Mouse (Mus musculus) gastrocnemius, postnatal 14 days (tissue): ENCODE measurements around the gene Olfr159. TPM values are rescaled to one million over a fixed set of nuclear protein-coding genes. Genes with fewer than 3 reads are reported as not detected.
"Not testable (repeated sequence)": the region's sequence is repeated elsewhere in the genome, so short reads cannot be mapped to it uniquely, and the experiment has no call there.

Experiments
- DNase-seq: peaks from one replicate; pipeline ENCODE4 v3.0.0; 2021; ENCODE audit warnings: mixed read lengths
- intact Hi-C: fragments of 180-260 bp; cut with DNase I; formaldehyde crosslinking; loops from one replicate; pipeline ENCODE4 v1.15.1; 2025; ENCODE audit warnings: low total_unique reads
- long read RNA-seq, 2 experiments: library from polyadenylated mRNA; stranded (forward); transcript quantifications; one replicate each; pipeline ENCODE4 v2.0.0; 2021
- total RNA-seq, 2 experiments: library from RNA; stranded (reverse); gene quantifications; 2 replicates each; pipeline ENCODE4 v1.2.3; 2021

Olfr159 gene
- total RNA-seq = not detected
- long read RNA-seq, experiment 1 = 0 reads
- long read RNA-seq, experiment 2 = 0 reads

DNA sequence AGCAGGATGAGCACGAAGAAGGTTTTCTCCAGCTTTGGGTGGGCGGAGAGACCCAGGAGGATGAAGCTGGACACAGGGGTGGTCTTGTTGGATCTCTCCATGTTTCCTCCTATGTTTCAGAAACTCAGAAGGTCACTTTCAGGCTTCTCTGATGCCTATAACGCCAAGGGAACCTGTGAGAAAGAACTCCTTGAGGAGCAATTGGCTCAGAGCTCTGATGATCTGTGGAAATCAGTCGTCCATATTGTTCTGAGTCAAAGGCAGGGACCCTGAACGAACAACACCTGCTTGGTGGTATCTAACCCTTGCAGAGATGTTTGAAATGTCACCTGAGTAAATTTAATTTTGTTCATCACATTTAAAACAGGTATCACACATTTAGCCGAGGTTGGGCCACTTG, at the start of gene Olfr159:
TSS of gene Olfr159 (minus strand) at position 101 of the 400 bp plus-strand sequence.
- DNase-seq = no peak
- intact Hi-C loops = no loop called here

DNA sequence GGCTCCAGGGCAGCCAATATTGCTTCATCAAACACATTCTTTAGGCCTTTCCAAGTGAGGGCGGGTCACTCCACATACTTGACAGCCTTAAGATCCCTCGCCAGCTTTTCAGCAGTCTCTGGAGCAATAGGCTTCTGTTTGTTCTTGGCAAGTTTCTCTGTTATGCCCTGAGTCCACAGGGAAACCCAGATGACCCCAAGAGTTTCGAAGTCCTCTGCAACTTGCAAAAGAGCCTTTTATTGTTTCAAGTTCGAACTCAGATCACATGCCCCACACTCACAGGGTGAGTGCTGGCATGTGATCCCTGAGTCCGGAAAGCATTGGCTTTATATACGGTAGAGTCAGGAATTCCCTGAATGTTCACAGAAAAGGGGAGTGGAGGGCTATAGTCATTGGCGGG, 28.1 kb upstream of the Olfr159 start:
- intact Hi-C loops = no loop called here
- DNase-seq = no peak

DNA sequence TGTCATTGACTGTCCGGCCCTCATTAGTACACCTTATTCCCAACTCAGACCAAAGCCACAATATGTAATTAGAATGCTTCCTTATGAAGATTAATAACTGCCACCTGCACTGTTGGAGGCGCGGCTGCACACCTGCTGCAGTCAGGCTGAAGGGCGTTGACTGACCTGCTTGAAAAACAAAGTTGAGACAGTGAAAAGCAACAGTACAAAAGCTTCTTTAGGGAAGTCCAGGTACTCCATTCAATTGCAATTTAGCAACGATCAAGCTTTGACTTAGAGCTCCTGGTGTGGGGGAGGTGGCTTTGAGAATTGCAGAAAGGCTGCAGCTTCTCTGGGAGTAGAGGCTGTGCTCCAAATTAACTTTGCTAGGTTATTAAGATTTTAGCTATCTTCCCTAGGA, 25.0 kb upstream of the Olfr159 start:
- DNase-seq, intact Hi-C loops: not testable (repeated sequence)

DNA sequence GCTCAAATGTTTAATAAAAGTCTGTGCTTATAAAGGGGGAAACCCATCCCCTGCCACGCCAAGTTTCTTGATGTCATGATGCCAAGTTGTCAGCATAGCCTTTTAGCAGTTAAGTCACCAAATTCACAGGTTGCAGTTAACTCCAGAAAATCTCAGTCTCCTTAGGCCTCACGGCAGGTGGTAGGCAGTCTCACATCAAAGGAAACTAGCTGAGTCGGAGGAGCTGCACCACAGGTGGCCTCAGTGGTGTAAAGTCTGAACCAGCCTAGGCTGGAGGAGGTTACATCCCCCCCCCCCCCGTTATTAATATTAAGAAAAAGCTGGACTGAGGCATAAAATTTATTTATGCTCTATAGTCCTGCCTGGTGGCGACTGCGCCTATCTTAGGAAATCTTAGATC, 24.5 kb upstream of the Olfr159 start:
- intact Hi-C loops = no loop called here
- no peak for DNase-seq

DNA sequence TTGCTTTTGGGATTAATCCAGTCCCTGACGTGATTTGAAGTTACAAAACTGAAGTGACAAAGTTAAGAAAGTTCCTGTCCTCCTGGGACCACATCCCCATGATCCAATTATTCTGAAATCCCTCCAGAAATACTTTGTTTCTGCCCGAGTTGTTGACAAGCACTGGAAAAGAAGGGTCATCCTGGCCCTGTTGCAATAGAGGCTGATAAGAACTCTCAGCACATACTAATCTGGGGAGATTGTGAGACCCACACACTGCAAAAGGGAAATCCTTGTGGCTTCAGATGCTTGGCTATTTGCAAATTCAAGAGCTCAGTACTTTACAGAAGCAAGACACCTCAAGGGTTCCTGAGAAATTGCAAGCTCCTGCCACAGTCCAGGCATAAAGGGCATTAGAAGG, 1.5 kb upstream of the Olfr159 start:
- intact Hi-C loops = loop anchor here (2.0 kb wide), 1 partner anchor 76 kb away; no protein-coding TSS in a partner anchor

DNA sequence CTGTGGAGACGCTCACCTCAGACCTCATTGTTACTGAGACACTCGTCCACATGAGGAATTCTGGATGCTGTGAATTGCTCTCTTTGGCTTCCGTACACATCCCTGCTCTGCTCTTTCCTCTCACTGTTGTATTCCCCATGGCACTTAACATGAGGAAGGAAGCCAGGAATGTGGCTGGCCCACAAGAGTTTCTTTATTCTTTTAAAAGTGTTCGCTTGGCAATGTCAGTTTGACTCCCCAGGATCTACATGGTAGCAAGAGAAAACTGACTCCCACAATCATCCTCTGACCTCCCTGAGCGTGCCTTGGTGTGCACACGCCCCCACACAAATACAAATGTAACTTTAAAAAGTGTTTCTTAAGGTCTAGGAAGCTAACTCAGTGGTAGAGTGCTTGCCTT, 817 bp upstream of the Olfr159 start:
- no peak for DNase-seq
- intact Hi-C loops = loop anchor here (2.0 kb wide), 1 partner anchor 77 kb away; no protein-coding TSS in a partner anchor

More for the DNA sequence above, 1.5 kb upstream of the Olfr159 start:
- DNase-seq = no peak

DNA sequence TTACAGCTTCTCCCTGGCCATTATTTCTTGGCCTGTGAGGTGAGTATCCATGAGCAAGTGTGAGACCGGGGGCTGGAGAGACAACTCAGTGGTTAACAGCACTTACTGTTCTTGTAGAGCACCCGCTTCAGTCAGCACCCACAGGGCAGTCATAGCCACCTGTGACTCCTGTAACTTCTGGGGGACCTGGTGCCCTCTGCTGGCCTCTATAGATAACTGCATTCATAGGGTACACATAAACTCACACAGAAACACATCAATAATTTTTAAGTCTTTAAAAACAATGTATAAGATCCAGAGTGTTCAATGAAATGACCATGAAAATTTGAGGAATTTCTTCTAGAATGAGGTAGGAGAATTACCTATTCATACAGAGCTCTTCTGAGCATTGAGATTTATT, 1.4 kb downstream of the Olfr159 start:
- intact Hi-C loops = no loop called here
- DNase-seq = no peak

DNA sequence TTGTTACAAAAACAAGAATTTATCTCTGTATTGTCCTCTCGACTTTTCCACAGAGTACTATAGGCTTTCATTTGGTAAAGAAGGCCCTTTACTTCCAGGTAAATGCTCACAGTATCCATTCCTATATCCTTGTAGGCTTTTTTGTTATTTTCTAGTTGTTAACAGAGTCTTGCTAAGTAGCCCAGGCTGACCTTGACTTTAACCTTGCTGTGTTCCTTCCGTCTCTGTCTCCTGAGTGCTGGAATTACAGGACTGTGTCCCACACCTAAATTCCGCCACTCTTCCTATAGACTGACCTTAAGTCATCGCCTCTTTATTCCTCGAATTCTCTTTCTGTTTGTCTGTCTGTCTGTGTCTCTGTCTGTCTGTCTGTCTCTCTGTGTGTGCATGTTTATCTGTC, 2.5 kb downstream of the Olfr159 start:
- DNase-seq = no peak
- intact Hi-C loops = no loop called here

DNA sequence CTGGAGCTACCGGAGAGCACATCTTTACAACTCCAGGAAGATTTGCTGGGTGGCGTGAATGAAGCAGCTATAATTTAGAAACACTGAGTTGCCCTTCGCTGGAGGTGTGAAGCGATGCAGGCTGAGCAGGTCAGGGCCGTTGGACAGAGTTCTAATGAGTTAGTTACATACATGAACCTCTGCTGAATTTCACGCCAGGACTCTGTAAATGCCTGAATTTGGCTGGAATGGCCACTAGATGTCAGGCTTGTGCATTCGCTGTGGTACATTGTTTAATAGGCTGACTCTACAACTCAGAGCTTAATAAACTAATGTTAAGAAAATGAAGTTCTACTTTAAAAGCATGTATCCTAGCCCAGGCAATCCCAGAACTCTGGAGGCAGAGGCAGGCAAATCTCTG, 7.4 kb downstream of the Olfr159 start:
- intact Hi-C loops = loop anchor here (5.0 kb wide), 1 partner anchor 99 kb away; no protein-coding TSS in a partner anchor

DNA sequence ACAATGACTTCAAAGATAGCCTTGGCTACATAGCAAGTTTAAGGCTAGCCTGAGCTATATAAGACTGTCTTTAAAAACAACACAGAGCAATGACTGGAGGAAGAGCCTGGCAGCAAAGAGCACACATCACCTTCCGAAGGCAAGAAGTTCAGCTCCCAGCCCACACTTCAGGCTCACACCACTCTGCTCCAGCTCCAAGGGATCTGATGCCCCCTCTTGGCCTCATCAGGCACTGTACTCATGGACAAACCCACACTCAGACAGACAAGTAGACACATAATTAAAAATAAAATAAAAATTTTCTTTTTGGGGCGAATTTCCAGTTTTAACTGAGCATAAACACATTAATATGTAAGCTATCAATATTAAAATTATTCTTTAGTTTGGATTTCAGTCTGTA, 9.5 kb downstream of the Olfr159 start:
- intact Hi-C loops = loop anchor here (5.0 kb wide), 1 partner anchor 101 kb away; no protein-coding TSS in a partner anchor
- no peak for DNase-seq

More for the DNA sequence above, 7.4 kb downstream of the Olfr159 start:
- peak; percentile 33 for DNase-seq

DNA sequence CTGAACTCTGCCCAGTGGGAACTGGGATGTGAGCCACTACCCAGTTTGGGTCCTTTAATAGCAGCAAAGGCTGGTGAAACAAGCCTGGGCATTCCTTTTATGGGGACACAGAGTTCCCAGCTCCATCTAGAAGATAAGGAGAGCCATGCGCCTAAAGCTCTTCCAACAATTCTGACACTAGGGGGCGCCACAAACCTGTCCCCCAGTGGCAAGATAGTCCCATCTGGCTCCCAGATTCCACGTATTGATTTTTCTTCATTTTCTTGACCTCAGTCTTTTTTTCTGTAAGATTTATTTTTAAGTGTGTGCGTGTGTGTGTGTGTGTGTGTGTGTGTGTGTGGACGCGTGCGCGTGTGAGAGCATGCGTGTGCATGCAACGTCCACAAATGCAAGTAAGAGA, 10.3 kb downstream of the Olfr159 start:
- peak; percentile 32 for DNase-seq
- intact Hi-C loops = loop anchor here (5.0 kb wide), 1 partner anchor 102 kb away; no protein-coding TSS in a partner anchor

DNA sequence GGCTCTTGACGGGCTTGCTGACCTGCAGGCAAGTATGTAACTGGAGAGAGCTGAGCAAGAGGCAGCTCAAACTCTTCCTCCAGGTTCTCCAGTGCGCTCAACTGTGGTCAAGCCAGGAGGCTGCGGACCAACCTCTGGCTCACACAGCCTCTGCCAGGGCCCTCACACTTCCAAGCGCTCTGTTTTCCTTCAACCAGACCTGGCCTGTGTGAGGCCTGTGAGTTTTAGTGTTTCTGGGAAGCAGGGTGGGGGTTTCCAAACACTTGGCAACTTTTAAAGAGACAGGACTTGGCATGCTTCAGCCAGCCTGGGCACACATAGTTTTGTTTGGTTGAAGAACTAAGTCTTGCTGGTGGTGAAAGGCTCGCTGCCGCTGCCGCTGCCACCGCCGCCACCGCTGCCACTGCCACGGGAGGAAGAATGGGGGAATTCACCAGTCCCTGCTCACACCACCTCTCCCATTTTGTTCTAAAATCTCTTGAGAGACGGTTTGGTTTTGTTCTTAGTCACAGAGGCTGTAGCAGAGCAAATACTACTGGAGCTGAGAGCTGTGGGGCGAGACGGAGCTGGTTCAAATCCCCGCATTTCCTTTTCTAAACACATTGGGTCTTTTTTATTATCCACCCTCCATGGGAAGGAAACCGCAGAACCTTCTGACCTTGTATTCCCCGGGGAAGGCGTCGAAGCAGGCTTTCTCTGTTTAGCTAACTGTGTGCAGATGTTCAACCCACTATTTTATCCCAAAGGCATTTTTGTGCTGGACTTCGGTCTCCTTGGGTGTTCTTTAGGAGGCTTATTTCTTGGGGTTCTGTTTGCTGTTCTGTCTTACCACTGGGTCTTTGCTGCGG, 11.0 kb downstream of the Olfr159 start:
- no peak for DNase-seq
- intact Hi-C loops = loop anchor here (5.0 kb wide), 1 partner anchor 103 kb away; no protein-coding TSS in a partner anchor

DNA sequence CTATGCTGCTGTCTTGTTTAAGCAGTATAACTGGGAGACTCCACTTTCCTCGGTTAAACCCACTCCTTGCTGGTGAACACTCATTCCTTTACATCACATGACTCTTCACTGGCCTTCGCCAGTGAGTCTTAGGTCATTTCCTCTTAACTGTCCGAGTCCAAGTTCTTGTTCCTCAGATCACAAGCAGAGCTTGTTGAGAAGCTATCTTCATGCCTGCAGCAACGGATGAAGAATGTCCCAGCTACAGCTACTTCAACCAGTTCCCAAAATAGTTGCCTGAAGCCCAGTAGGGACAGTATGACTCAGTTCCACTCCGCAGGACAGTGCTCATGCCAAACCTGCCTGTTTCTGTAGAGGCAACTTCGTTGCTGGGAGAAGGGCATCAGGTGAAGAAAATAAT, 13.6 kb downstream of the Olfr159 start:
- intact Hi-C loops = no loop called here
- no peak for DNase-seq

DNA sequence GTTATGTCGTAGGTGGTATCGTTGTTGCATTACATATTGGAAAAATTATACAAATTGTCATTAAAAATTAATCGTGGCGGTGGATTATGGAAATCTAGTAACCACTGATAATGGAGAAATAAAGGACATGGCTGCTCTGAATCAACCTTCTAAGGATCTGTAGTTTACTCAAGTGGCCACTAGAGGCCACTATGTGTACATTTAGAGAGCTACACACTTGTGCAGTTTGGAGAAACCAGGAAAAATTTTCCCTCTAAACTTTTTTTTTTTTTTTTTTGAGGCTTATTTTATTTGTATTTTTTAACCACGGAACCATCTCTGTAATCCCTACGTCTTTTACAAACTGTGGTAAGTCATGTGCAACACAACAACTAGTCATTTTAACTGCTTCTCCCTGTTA, 25.6 kb downstream of the Olfr159 start:
- DNase-seq = no peak
- intact Hi-C loops = no loop called here

DNA sequence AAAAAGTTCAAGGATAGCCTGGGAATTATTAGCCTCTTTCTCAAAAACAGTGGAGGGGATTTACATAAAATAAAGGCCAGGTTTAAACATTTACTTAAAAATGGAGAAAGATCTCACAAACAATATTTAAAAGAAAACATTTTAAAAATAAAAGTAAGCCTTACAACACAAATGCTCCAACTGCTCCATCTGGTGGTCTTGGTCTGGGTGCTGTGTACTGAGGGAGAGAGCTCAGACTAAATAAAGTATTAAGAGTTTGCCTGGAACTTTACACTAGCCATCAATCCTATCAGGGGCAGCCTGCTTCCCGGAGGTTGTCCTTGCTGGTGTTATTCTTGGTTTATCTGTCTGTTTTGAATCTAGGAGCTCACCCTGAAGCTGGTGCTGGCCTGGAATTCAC, 27.7 kb downstream of the Olfr159 start:
- intact Hi-C loops = no loop called here
- DNase-seq = no peak

DNA sequence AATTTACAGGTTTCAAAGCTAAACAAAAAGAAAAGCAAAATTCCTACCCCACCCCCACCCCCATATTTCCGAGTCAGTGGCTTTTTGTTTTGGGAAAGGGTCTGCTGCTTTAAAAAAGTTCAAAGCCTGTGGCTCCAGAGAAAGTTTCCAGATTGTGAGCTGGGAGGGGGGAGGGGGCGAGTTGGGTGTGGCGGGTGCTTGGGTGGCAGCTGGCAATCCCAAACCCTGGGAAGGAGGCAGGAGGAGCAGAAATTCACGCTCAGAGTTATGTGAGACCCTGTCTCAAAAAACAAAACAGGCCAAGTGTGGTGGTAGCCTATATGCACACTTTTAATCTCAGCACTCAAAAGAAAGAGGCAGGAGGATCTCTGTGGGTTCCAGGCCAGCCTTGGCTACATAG, 28.2 kb downstream of the Olfr159 start:
- DNase-seq = no peak
- intact Hi-C loops = no loop called here

DNA sequence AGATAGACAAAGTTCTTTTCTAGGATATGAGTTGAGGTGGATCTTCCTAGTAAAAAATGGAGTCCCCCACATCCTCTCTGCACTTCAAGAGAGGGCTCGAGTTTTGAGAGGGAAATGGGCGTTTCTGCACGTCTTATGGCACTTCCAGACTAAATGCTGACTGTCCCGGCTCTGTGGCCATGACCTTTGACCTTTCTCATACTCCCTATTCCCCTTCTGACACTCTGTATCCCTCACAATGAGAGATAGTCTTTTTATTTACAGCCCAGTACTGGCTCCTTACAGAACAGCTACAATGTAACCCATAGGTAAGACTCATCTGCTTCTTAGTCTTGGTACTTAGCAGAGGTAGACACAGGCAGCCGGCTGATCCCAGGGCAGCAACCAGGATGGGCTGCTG, 29.3 kb downstream of the Olfr159 start:
- intact Hi-C loops = no loop called here
- no peak for DNase-seq

DNA sequence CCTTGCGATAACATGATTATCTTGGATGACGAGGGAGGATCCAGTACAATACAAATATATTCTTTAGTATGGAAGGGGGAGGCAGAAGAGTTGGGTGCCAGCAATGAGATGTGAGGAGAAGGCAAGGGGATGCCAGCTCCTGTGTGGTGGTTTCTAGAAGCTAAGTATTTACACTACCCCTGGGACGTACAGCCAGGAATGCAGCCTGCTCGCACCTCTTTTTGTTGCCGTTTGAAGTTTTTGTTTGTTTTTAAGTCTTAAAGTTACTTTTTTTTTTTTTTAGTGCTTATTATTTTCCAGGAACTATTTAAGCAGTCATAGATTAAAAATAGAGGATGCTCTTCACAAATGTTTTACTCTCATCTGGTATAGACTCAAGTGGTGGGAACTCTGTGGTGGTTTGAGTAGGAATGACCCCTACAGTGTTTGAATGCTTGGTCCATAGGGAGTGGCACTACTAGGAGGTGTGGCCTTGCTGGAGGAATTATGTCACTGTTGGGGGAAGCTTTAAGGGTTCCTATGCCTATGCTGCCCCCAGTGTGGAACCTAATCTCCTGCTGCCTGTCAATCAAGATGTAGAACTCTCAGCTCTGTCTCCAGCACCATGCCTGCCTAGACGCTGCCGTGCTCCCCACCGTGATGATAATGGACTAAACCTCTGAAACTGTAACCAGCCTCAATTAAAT, 31.7 kb downstream of the Olfr159 start:
- intact Hi-C loops = no loop called here
- DNase-seq = no peak

DNA sequence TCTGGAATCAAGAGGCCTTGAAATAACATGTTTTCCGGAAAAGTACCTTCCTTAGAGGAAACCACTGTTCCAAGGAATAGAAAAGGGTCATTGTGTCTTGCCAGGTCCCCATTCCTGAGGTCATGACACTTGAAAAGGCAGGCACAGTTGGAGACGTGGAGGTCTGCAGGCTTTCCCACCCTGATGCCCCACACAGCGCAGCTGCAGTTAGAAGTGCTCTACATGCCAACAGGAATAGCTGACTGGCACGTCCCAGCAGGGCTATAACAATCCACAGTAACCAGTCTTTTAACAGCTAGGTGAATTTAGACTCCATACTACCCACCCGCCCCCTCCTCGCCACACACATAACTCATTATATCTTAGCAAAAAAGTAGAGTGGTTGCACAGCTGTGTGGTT, 33.7 kb downstream of the Olfr159 start:
- intact Hi-C loops = no loop called here
- DNase-seq = no peak

DNA sequence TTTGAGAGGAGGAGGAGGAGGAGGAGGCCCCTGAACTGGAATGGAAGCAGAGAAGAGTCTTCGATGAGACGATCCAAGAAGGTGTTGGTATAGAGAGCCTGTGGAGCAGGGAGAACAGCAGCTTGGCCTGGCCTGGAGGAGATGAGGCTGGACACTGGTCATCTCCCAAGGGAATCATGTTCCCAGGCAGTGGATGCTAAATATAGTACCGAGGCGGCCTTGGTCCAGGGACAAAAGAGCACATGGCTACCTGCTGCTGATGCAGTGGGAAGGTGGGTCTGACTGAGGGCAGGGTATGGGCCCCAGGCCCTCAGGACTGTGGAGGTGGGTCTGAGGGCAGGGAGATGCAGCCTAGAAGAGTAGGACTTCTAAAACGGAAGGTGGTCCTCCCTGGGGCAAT, 37.6 kb downstream of the Olfr159 start:
- peak; percentile 41 for DNase-seq
- intact Hi-C loops = no loop called here

DNA sequence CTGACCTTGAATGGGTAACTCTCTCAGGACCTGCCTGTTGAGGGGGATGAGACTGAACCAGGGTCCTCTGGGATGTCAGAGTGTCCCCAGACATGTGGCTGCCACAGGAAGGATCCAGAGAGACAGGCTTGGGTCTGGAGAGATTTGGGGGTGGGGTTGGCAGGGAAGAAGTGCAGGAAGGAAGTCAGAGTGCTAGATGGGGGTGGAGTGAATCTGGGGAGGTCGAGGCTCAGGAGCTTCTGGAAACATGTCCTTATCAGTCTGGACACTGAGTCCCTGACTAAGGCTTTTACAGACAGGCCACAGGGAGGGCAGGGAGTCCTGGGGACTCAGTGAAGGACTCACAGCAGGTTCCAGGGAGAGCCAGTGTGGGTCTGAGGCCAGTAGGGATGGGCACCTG, 38.6 kb downstream of the Olfr159 start:
- intact Hi-C loops = no loop called here
- DNase-seq = no peak
